Mouse (Mus musculus): ENCODE results near the gene Pcp4l1.

DNA sequence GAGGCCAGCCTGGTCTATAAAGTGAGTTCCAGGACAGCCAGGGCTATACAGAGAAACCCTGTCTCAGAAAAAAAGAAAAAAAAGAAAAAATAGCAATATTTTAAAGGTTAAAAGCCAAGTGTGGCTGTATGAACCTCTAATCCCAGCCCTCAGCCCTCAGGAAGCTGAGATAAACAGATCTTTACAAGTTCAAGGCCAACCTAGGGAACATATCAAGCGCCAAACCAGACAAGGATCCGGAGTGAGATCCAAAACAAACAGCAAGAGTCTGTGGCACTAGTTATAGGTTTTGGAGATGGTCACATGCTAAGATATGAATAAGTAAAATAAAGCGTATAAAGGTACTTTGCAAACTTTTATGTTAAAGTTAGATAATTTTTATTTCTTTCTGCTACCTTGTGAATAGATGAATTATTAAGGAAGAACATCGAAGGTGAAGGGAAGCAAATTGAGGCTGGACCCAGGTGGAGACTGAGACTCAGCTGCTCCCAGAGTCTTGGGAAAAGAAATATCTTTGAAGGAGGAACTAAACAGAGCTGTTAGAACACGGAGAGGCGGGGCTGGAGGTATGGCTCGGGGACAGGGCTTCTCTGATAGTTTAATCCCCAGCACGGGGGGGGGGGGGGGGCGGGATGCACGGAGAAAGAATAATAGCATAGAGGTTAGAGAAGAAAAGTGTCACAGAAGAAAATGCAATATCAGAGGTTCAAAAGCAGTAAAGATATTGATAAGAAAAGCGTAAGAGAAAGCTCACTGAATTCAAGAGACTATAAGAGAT is 7.6 kb upstream of the Pcp4l1 start:
- TF ChIP-seq POLR2A (IDR thresholded peaks at IDR 0.05; ENCODE audit: borderline replicate concordance, extremely low read depth, low read depth, low read length) (no peak), CTCF (IDR thresholded peaks at IDR 0.05; ENCODE audit: insufficient read depth, low read length) (no peak)

Data from lung, adult 2 months (tissue).